Comparison of ENCODE assay signal across 18 mouse cellular contexts in genomic region chr3:104095936-104096335, GRCm38 (mm10).
DNase-seq lines count a peak whose midpoint lies in the region; ATAC-seq and TF ChIP-seq lines count a peak whose summit lies in the region.
"Had no signal": no experiment of that assay in that cellular context is flagged by ENCODE, and none has a peak within 500 bp of the region (broad histone marks: within the 10 kb centered on the region; RNA-seq: fewer than 3 reads in every experiment).

No protein-coding gene starts in this region.

- no peaks in the 10 kb centered on the region for H3K27me3 ChIP-seq in forebrain, embryonic 14.5 days (replicated peaks; ENCODE audit: control insufficient read depth, insufficient read depth, low read length)
- no peaks in the 10 kb centered on the region for H3K27me3 ChIP-seq in forebrain, embryonic 12.5 days
- no peaks in the 10 kb centered on the region for H3K27me3 ChIP-seq in midbrain, postnatal 0 days (ENCODE audit: insufficient read depth, low read length)
- H3K27me3 ChIP-seq in midbrain, embryonic 16.5 days (ENCODE audit: control insufficient read depth, insufficient read depth, low read depth, low read length), result no peaks in the 10 kb centered on the region
- H3K27me3 ChIP-seq in lung, embryonic 14.5 days (ENCODE audit: insufficient read depth, low read length), result no peaks in the 10 kb centered on the region
- H3K27me3 ChIP-seq: embryonic facial prominence, embryonic 12.5 days; forebrain, embryonic 13.5 days; neural tube, embryonic 12.5 days; stomach, embryonic 15.5 days had no signal

- H3K9me3 ChIP-seq in forebrain, embryonic 14.5 days (replicated peaks; ENCODE audit: control insufficient read depth, low read length), result no peaks in the 10 kb centered on the region
- no peaks in the 10 kb centered on the region for H3K9me3 ChIP-seq in forebrain, embryonic 12.5 days
- H3K9me3 ChIP-seq in midbrain, postnatal 0 days (ENCODE audit: low read length), result no peaks in the 10 kb centered on the region
- no peaks in the 10 kb centered on the region for H3K9me3 ChIP-seq in midbrain, embryonic 16.5 days (replicated peaks; ENCODE audit: control insufficient read depth, low read length, poor library complexity, severe bottlenecking)
- H3K9me3 ChIP-seq in lung, embryonic 14.5 days (ENCODE audit: low read depth, low read length), result no peaks in the 10 kb centered on the region
- H3K9me3 ChIP-seq: embryonic facial prominence, embryonic 12.5 days; forebrain, embryonic 13.5 days; neural tube, embryonic 12.5 days; stomach, embryonic 15.5 days had no signal

- ATAC-seq in forebrain, embryonic 14.5 days, result no peak
- ATAC-seq in forebrain, embryonic 12.5 days (ENCODE audit: low FRiP score), result no peak
- ATAC-seq in midbrain, postnatal 0 days (ENCODE audit: low FRiP score), result no peak
- no peak for ATAC-seq in midbrain, embryonic 16.5 days
- no peak for ATAC-seq in lung, embryonic 14.5 days (ENCODE audit: insufficient read depth)
- ATAC-seq: forebrain, embryonic 13.5 days; intestine, embryonic 16.5 days had no signal

- no peak overlapping the region for H3K27ac ChIP-seq in forebrain, embryonic 14.5 days (ENCODE audit: low read depth, low read length)
- no peak overlapping the region for H3K27ac ChIP-seq in forebrain, embryonic 12.5 days
- H3K27ac ChIP-seq in midbrain, postnatal 0 days (ENCODE audit: low read depth, low read length), result no peak overlapping the region
- no peak overlapping the region for H3K27ac ChIP-seq in midbrain, embryonic 16.5 days (ENCODE audit: low read length)
- H3K27ac ChIP-seq in lung, embryonic 14.5 days (ENCODE audit: low read depth), result no peak overlapping the region
- H3K27ac ChIP-seq: embryonic facial prominence, embryonic 12.5 days; forebrain, embryonic 13.5 days; macrophage; neural tube, embryonic 12.5 days; stomach, embryonic 15.5 days had no signal

- no peaks in the 10 kb centered on the region for H3K4me1 ChIP-seq in forebrain, embryonic 14.5 days (ENCODE audit: control insufficient read depth, insufficient read depth, low read length)
- H3K4me1 ChIP-seq in forebrain, embryonic 12.5 days, result no peaks in the 10 kb centered on the region
- H3K4me1 ChIP-seq in midbrain, postnatal 0 days (ENCODE audit: insufficient read depth, low read length), result no peaks in the 10 kb centered on the region
- H3K4me1 ChIP-seq in midbrain, embryonic 16.5 days (ENCODE audit: control insufficient read depth, insufficient read depth, low read length), result no peaks in the 10 kb centered on the region
- H3K4me1 ChIP-seq in lung, embryonic 14.5 days (ENCODE audit: insufficient read depth), result peaks cover 3% of the 10 kb centered on the region; the same call in 1 of the 2 replicates
- H3K4me1 ChIP-seq: embryonic facial prominence, embryonic 12.5 days; forebrain, embryonic 13.5 days; neural tube, embryonic 12.5 days; stomach, embryonic 15.5 days had no signal

- DNase-seq in forebrain, embryonic 14.5 days (ENCODE audit: low spot score), result peak; percentile 21
- DNase-seq in midbrain, postnatal 0 days (ENCODE audit: low spot score), result peak; percentile 14
- peak; percentile 42 for DNase-seq in lung, embryonic 14.5 days
- no peak for DNase-seq in frontal cortex, adult 2 months (ENCODE audit: extremely low spot score in 1 of 2, low spot score in 1 of 2)
- no peak for DNase-seq in right cerebral cortex, postnatal 36 days (ENCODE audit: low spot score in 2 of 2)
- DNase-seq: adrenal gland, adult 8-10 months; B cell, adult 2 months; cerebellum, adult 8-10 months; midbrain, embryonic 14.5 days; thymus, postnatal 25 days had no signal

- no peak overlapping the region for H3K9ac ChIP-seq in forebrain, embryonic 14.5 days (ENCODE audit: low read length)
- no peak overlapping the region for H3K9ac ChIP-seq in forebrain, embryonic 12.5 days
- no peak overlapping the region for H3K9ac ChIP-seq in midbrain, postnatal 0 days (replicated peaks; ENCODE audit: low read length, poor library complexity, severe bottlenecking)
- H3K9ac ChIP-seq in midbrain, embryonic 16.5 days (ENCODE audit: low read depth, low read length), result no peak overlapping the region
- H3K9ac ChIP-seq in lung, embryonic 14.5 days, result no peak overlapping the region
- H3K9ac ChIP-seq: embryonic facial prominence, embryonic 12.5 days; forebrain, embryonic 13.5 days; neural tube, embryonic 12.5 days; stomach, embryonic 15.5 days had no signal

- H3K4me3 ChIP-seq in forebrain, embryonic 14.5 days (ENCODE audit: low read depth, low read length), result no peak overlapping the region
- H3K4me3 ChIP-seq in forebrain, embryonic 12.5 days (replicated peaks), result no peak overlapping the region
- no peak overlapping the region for H3K4me3 ChIP-seq in midbrain, postnatal 0 days (ENCODE audit: low read depth, low read length)
- no peak overlapping the region for H3K4me3 ChIP-seq in midbrain, embryonic 16.5 days (ENCODE audit: low read depth, low read length)
- H3K4me3 ChIP-seq in lung, embryonic 14.5 days (ENCODE audit: low read depth, low read length), result no peak overlapping the region
- H3K4me3 ChIP-seq: embryonic facial prominence, embryonic 12.5 days; forebrain, embryonic 13.5 days; neural tube, embryonic 12.5 days; stomach, embryonic 15.5 days had no signal

- no peak for TF ChIP-seq CTCF in midbrain, postnatal 0 days (IDR thresholded peaks at IDR 0.05)
- TF ChIP-seq CTCF in lung, embryonic 14.5 days (IDR thresholded peaks at IDR 0.05; ENCODE audit: low read depth), result no peak

- no peak overlapping the region for H3K4me2 ChIP-seq in forebrain, embryonic 14.5 days (ENCODE audit: low read length)
- no peak overlapping the region for H3K4me2 ChIP-seq in forebrain, embryonic 12.5 days
- no peak overlapping the region for H3K4me2 ChIP-seq in midbrain, postnatal 0 days (ENCODE audit: low read depth, low read length, poor library complexity, severe bottlenecking)
- H3K4me2 ChIP-seq in midbrain, embryonic 16.5 days (ENCODE audit: low read length), result no peak overlapping the region
- H3K4me2 ChIP-seq in lung, embryonic 14.5 days, result no peak overlapping the region
- H3K4me2 ChIP-seq: embryonic facial prominence, embryonic 12.5 days; forebrain, embryonic 13.5 days; neural tube, embryonic 12.5 days; stomach, embryonic 15.5 days had no signal

- H3K36me3 ChIP-seq in forebrain, embryonic 14.5 days (ENCODE audit: control insufficient read depth, insufficient read depth, low read length), result no peaks in the 10 kb centered on the region
- H3K36me3 ChIP-seq in forebrain, embryonic 12.5 days (replicated peaks), result peaks cover 5% of the 10 kb centered on the region; the same call in 1 of the 2 replicates
- no peaks in the 10 kb centered on the region for H3K36me3 ChIP-seq in midbrain, postnatal 0 days (ENCODE audit: insufficient read depth, low read length)
- no peaks in the 10 kb centered on the region for H3K36me3 ChIP-seq in midbrain, embryonic 16.5 days (ENCODE audit: control insufficient read depth, insufficient read depth, low read length)
- no peaks in the 10 kb centered on the region for H3K36me3 ChIP-seq in lung, embryonic 14.5 days (ENCODE audit: insufficient read depth)
- H3K36me3 ChIP-seq: stomach, embryonic 15.5 days had no signal

- WGBS in forebrain, embryonic 14.5 days, result 69% methylated on average over 3 of the region's 3 CpGs
- WGBS in forebrain, embryonic 12.5 days, result 70% methylated on average over 3 of the region's 3 CpGs
- WGBS in midbrain, postnatal 0 days, result 56% methylated on average over 3 of the region's 3 CpGs
- 67% methylated on average over 3 of the region's 3 CpGs for WGBS in midbrain, embryonic 16.5 days
- WGBS in lung, embryonic 14.5 days, result 41% methylated on average over 3 of the region's 3 CpGs

Comparison
In these comparisons a context has a peak if more than half of its experiments do, and no peak if none do; other contexts are left out.
1. DNase-seq: peak in forebrain, embryonic 14.5 days (single experiment), midbrain, postnatal 0 days (single experiment) and lung, embryonic 14.5 days (single experiment); none in frontal cortex, adult 2 months (0 of 2) and right cerebral cortex, postnatal 36 days (0 of 2).